ENCODE assay signal across 18 mouse cellular contexts in genomic region chr17:80324521-80324920, GRCm38 (mm10). TPM values are rescaled to one million over a fixed set of nuclear protein-coding genes. Genes with fewer than 3 reads are reported as not detected.
DNase-seq lines count a peak whose midpoint lies in the region.
"Had no signal": no experiment of that assay in that cellular context is flagged by ENCODE, and none has a peak within 500 bp of the region (broad histone marks: within the 10 kb centered on the region; RNA-seq: fewer than 3 reads in every experiment).

No protein-coding gene starts in this region.

- peak; percentile 65 for DNase-seq in heart, adult 11 months
- no peak for DNase-seq in heart, adult 18-20 months
- DNase-seq: adrenal gland, adult 2 months; adrenal gland, adult 8-10 months; adrenal gland, postnatal 10 days; adrenal gland, postnatal 14 days; adrenal gland, postnatal 25 days; adrenal gland, postnatal 36 days; B cell, adult 2 months; cerebellum, adult 11 months; cerebellum, adult 11-12 months; cerebellum, adult 18-20 months; cerebellum, adult 2 months had no signal

RNA-seq across cellular contexts. Expression of gene Arhgef33, which starts 17.3 kb away (rescaled TPM):
- total RNA-seq in heart, adult 18-20 months (2021): under 1 TPM in 1 of 2 experiments, not detected in 1; 0.44 TPM

RNA-seq across cellular contexts. Expression of gene Dhx57, which starts 34.2 kb away (rescaled TPM):
- 1 to 10 TPM; 5.0 to 5.9 TPM for total RNA-seq in heart, adult 18-20 months (2021)

RNA-seq across cellular contexts. Expression of gene Morn2, which starts 34.5 kb away (rescaled TPM):
- 10 to 100 TPM; 11.7 to 14.0 TPM for total RNA-seq in heart, adult 18-20 months (2021)

RNA-seq across cellular contexts. Expression of gene Gm10190, which starts 48.8 kb away (rescaled TPM):
- total RNA-seq in heart, adult 18-20 months (2021): not detected
- total RNA-seq: adrenal gland, adult 18-20 months; adrenal gland, adult 2 months; adrenal gland, postnatal 25 days; CH12.LX; ES-E14; G1E; MEL had no signal
